Mouse (Mus musculus) heart, embryonic 16.5 days (tissue): ENCODE results near the gene Thoc5. TPM values are rescaled to one million over a fixed set of nuclear protein-coding genes. Genes with fewer than 3 reads are reported as not detected.

ENCODE experiments used
- ATAC-seq: fragments of 200-750 bp; cut with Nextera tagmentation; replicated peaks from 2 replicates; pipeline ENCODE4 v1.8.0; 2017; ENCODE audit warnings: moderate number of reproducible peaks; ENCODE audit not compliant: insufficient read depth, low FRiP score; ENCODE audit errors: extremely low read depth
- H3K27ac ChIP-seq: fragments of 300-500 bp; sonication (generic); 2 replicates; pipeline ENCODE4 v1.5.1; 2014; ENCODE audit warnings: mild to moderate bottlenecking, low read length, control low read depth, moderate library complexity
- H3K27me3 ChIP-seq: fragments of 300-500 bp; sonication (generic); 2 replicates; pipeline ENCODE4 v1.6.1; 2014; ENCODE audit warnings: low read length, mixed read lengths; ENCODE audit not compliant: control insufficient read depth, insufficient read depth
- H3K36me3 ChIP-seq: fragments of 300-500 bp; sonication (generic); 2 replicates; pipeline ENCODE4 v1.6.1; 2014; ENCODE audit not compliant: control insufficient read depth, insufficient read depth
- H3K4me1 ChIP-seq: fragments of 300-500 bp; sonication (generic); 2 replicates; pipeline ENCODE4 v1.6.1; 2014; ENCODE audit warnings: low read length, mixed read lengths; ENCODE audit not compliant: control insufficient read depth, insufficient read depth
- H3K4me2 ChIP-seq: fragments of 300-500 bp; sonication (generic); 2 replicates; pipeline ENCODE4 v1.6.1; 2014; ENCODE audit warnings: low read depth, mild to moderate bottlenecking, control low read depth, low read length
- H3K4me3 ChIP-seq: fragments of 300-500 bp; sonication (generic); 2 replicates; pipeline ENCODE4 v1.5.1; 2014; ENCODE audit warnings: mild to moderate bottlenecking, control low read depth, low read length
- H3K9ac ChIP-seq: fragments of 300-500 bp; sonication (generic); 2 replicates; pipeline ENCODE4 v1.6.1; 2014; ENCODE audit warnings: low read length, control low read depth
- H3K9me3 ChIP-seq: fragments of 300-500 bp; sonication (generic); replicated peaks from 2 replicates; pipeline ENCODE4 v1.6.1; 2016; ENCODE audit warnings: low read length; ENCODE audit not compliant: control insufficient read depth
- WGBS: fragments of 180-500 bp; shearing (Covaris S2); extraction: QIAGEN DNeasy Blood & Tissue Kit; methylation state at CpG from one replicate; pipeline ENCODE4 v1.1.7; 2014; 5-methylcytosine and 5-hydroxymethylcytosine counted together
- polyA plus RNA-seq: library from polyadenylated mRNA; unstranded; fragments of >200 nt; fragmentation: Nextera tagmentation; extraction: Ambion mirVana; gene quantifications from 2 replicates; pipeline ENCODE4 v1.2.1, GENCODE M21; 2015

Thoc5 gene
- polyA plus RNA-seq, 1 experiment from 2014 or later: 25.9 TPM

DNA sequence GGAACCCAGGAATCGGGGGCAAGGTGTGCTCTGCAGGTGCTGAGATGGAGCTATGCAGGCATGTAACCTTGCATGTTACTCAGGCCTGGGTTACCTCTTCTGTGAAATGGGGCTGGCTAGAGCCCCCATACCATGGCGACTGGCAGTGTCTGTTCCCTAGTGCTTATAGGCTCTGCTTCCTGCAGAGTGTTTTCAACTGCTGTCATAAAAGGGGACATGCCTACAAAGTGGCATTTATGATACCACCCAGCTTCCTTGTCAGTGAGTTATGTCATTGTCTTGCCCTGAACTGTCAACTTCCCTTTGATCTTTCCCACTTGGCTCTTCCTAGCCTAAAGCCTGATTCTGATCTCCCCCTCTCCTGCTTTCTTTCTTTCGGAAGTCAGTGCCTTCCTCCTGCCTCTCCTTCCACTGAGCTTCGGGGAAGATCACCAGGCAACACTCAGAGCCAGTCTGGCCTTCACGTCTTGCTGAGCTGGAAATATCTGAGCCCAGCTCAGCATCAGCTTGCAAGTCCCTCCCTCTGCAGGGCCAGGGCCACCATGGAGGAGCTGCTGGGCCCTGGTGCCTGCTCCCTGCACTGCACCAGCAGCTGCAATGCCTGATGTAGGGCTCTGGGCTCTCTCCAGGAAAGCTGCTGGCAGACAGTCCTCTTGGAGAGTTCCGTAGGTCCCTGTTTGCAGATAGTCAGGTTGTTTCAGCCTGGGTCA is 68.1 kb downstream of the Thoc5 start:
- no peak for ATAC-seq
- no peak overlapping the region for H3K4me2 ChIP-seq
- H3K9ac ChIP-seq: no peak overlapping the region
- H3K4me1 ChIP-seq: peaks cover 4% of the 10 kb centered on the region; the same call in 1 of the 2 replicates
- no peak overlapping the region for H3K27ac ChIP-seq
- no peaks in the 10 kb centered on the region; the same call in 1 of the 2 replicates for H3K27me3 ChIP-seq
- no peaks in the 10 kb centered on the region for H3K36me3 ChIP-seq
- H3K9me3 ChIP-seq: no peaks in the 10 kb centered on the region
- 42% methylated on average over 6 of the region's 6 CpGs for whole genome bisulfite sequencing
- no peak overlapping the region for H3K4me3 ChIP-seq

DNA sequence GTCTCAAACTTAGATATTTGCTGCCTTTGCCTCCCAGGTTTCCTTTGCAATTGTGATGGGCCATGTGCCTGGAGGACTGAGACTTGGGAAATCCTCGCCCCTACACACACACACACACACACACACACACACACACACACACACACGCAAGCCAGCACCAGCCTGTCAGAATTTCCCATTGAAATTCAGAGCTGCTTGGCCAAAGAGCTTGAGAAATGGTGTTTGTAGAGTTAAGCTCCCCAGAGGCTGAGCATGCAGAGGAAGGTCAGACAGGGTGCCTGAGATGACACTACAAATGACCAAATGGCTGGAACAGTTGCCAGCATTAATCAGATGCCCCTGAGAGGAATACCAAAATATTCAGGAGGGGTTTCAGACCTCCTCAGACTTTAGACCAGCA is 71.2 kb downstream of the Thoc5 start:
- whole genome bisulfite sequencing: 53% methylated on average over 2 of the region's 2 CpGs
- H3K36me3 ChIP-seq: no peaks in the 10 kb centered on the region

DNA sequence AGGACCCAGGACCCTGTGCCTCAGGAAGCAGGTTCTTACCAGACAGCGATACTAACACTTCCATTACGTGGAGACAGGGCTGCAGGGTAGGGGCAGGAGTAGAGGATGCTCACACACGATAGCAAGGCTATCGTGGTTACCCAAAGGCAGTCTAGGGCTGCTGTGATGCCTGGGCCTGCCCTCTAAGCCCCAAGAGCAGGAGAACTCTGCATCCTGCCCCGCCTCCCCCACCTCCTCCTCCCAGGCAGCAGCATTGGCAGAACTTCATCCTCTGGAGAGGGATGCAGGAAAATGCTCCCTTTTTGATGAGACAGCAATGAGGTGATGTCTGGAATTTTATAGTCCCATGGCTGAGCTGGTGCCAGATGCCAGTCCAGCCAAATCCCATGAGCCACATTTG is 71.8 kb downstream of the Thoc5 start:
- Histone ChIP-seq H3K9ac (no peak overlapping the region), H3K4me2 (no peak overlapping the region)

More for the DNA sequence above, 71.2 kb downstream of the Thoc5 start:
- peaks cover 4% of the 10 kb centered on the region; the same call in 1 of the 2 replicates for H3K4me1 ChIP-seq
- no peaks in the 10 kb centered on the region for H3K9me3 ChIP-seq
- no peak overlapping the region for H3K27ac ChIP-seq
- ATAC-seq: no peak
- no peaks in the 10 kb centered on the region for H3K27me3 ChIP-seq
- H3K9ac ChIP-seq: no peak overlapping the region
- H3K4me2 ChIP-seq: no peak overlapping the region
- no peak overlapping the region for H3K4me3 ChIP-seq

DNA sequence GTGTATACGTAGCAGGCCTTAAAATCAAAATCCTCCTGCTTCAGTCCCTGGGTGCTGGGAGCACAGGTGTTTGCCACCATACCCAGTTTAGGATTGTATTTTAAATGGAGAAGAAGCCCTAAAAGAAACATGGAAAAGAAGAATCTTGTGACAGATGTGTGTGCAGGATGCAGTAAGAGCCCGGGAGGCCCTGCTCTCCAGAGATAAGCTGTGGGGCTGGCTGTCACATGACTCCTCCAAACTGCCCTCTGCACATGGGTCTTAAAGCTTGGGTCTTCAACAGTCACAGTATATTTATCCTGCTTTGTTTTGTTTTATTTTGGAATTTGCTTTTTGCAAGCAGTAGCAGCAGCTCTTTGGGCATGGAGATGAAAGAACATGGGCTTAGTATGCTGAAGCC is 72.4 kb downstream of the Thoc5 start:
- Histone ChIP-seq H3K4me3 (no peak overlapping the region), H3K4me2 (no peak overlapping the region), H3K27ac (no peak overlapping the region), H3K9ac (no peak overlapping the region), H3K27me3 (no peaks in the 10 kb centered on the region), H3K4me1 (peaks cover 4% of the 10 kb centered on the region; the same call in 1 of the 2 replicates), H3K9me3 (no peaks in the 10 kb centered on the region), H3K36me3 (no peaks in the 10 kb centered on the region)
- no peak for ATAC-seq
- WGBS: 33% methylated on average over 2 of the region's 2 CpGs

More for the DNA sequence above, 71.8 kb downstream of the Thoc5 start:
- H3K4me3 ChIP-seq: no peak overlapping the region
- H3K27ac ChIP-seq: no peak overlapping the region
- H3K4me1 ChIP-seq: peaks cover 4% of the 10 kb centered on the region; the same call in 1 of the 2 replicates
- H3K27me3 ChIP-seq: no peaks in the 10 kb centered on the region
- H3K36me3 ChIP-seq: no peaks in the 10 kb centered on the region
- 54% methylated on average over 5 of the region's 5 CpGs for WGBS
- ATAC-seq: no peak
- no peaks in the 10 kb centered on the region for H3K9me3 ChIP-seq

DNA sequence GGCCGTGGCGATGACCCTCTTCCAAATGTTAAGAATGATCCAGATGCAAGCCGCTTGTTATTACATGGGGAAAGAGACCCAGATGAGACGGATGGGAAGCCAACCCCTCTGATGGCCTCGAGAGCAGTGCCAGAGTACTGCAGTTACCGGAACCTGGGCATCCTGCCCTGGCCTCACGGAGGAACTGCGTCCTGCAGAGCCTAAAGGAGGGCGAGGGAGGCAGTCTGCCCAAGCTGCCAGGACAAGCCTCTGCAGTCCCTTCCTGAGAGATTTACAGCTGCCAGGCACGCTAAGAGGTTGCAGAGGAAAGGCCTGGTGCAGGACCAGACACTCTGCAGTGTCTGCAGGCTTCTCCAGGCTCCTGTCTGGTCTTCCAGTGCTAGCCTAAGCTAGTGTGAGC is 73.3 kb downstream of the Thoc5 start:
- no peak for ATAC-seq
- no peaks in the 10 kb centered on the region for H3K27me3 ChIP-seq
- no peak overlapping the region for H3K4me2 ChIP-seq
- H3K27ac ChIP-seq: no peak overlapping the region
- whole genome bisulfite sequencing: 68% methylated on average over 10 of the region's 10 CpGs
- no peak overlapping the region for H3K4me3 ChIP-seq
- H3K9ac ChIP-seq: no peak overlapping the region
- peaks cover 4% of the 10 kb centered on the region; the same call in 1 of the 2 replicates for H3K4me1 ChIP-seq
- H3K9me3 ChIP-seq: no peaks in the 10 kb centered on the region
- no peaks in the 10 kb centered on the region for H3K36me3 ChIP-seq

DNA sequence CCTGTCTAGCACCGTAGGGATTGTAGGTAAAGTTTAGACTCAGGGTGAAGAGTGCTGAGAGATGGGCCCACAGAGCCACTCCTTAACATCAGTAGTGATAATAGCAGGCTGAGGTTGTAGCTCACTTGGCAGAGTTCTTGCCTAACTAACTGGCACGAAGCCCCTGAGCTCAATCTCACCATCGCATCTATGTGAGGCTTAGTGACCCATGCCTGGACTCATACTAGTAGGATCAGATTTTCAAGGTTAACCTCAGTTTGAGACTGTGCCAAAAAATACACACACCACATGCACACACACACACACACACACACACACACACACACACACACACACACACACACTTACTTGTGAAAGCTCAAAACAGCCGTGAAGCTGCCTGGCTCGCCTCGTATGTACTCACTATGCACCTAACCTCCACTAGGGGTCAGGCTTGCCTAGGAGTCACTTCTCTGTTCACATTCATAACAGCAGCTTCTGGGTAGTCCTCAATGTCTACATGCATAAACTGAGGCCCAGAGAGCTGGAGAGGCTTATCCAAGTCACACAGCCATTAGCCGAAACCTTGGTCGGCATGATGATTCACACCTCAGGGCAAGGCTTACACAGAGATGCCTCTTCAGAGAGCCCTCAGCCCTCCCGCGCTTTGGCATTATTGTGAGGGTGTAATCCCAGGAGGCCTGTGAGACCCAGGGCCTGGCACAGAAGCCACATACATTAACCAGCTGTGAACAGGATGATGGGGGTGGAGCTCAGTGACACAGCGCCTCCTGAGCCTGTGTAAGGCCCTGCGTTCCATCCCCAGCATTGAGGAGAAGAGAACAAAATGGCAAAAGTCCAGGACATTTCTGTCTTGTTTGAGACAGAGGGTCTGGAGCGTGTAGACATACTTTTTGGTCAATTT is 78.1 kb downstream of the Thoc5 start:
- H3K27ac ChIP-seq: no peak overlapping the region; the same call in 1 of the 2 replicates
- no peak overlapping the region for H3K4me3 ChIP-seq
- no peak overlapping the region for H3K4me2 ChIP-seq
- WGBS: 51% methylated on average over 13 of the region's 13 CpGs
- H3K36me3 ChIP-seq: no peaks in the 10 kb centered on the region
- H3K9me3 ChIP-seq: no peaks in the 10 kb centered on the region
- no peak overlapping the region for H3K9ac ChIP-seq
- no peaks in the 10 kb centered on the region for H3K27me3 ChIP-seq
- no peak for ATAC-seq
- H3K4me1 ChIP-seq: no peaks in the 10 kb centered on the region

DNA sequence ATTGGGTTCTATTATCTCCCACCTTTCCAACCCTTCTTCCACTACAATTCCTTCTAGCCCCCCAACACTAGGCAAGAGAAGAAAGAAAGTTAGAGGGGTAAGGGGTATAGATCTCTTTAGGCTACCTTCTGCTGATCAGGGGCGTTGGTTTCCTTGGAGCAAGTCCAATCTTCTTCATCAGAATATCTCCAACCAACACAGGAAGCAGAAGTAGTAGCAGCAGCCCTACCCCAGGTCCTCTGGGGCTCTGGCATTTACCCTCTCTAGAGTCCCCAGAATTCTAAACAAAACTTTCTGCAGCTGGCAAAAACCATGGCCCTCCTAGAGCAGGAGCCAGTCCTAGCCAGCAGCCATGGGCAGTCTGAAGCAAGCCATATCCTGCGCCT is 78.7 kb downstream of the Thoc5 start:
- H3K36me3 ChIP-seq: no peaks in the 10 kb centered on the region
- no peak for ATAC-seq
- H3K27ac ChIP-seq: peak overlapping the region; percentile 44; the same call in 1 of the 2 replicates
- H3K4me1 ChIP-seq: no peaks in the 10 kb centered on the region
- H3K4me3 ChIP-seq: no peak overlapping the region
- 78% methylated on average over 2 of the region's 2 CpGs for WGBS
- H3K9me3 ChIP-seq: no peaks in the 10 kb centered on the region
- no peak overlapping the region for H3K4me2 ChIP-seq
- no peak overlapping the region for H3K9ac ChIP-seq
- no peaks in the 10 kb centered on the region for H3K27me3 ChIP-seq

DNA sequence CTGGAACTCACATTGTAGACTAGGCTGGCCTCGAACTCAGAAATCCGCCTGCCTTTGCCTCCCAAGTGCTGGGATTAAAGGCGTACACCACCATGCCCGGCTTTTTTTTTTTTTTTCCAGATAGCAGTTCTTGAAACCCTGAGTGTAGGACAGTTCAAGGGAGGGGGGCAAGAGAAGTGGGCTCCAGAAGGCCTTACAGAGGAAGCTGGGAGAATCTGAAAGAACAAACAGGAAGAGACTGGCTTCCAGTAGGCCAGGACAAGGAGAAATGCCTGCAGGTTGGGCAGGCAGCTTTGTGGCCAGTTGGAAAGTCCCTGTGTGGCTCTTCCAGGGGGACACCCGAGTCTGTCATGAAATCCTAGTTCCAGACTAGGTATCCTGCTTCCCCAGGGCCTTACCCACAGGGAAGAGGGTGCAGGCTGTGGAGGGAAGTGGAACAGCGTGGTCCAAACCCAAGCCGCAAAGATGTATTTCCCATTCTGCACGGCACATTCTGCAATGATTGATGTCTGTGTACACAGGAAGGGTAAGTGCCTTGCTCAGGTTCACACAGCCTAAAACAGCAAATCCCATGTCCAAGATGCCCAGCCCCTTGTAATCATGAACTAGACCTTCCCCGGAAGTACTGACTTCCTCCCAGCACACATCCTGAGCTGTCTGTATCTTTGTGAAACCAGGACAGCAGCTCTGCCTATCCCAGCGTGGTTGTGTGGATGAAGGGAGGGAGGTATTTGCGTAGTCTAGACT is 79.4 kb downstream of the Thoc5 start:
- peak; percentile 50; the same call in 1 of the 2 replicates for ATAC-seq
- no peak overlapping the region for H3K4me2 ChIP-seq
- H3K9me3 ChIP-seq: no peaks in the 10 kb centered on the region
- H3K4me1 ChIP-seq: no peaks in the 10 kb centered on the region
- 56% methylated on average over 11 of the region's 11 CpGs for WGBS
- H3K27me3 ChIP-seq: no peaks in the 10 kb centered on the region
- H3K36me3 ChIP-seq: no peaks in the 10 kb centered on the region
- no peak overlapping the region for H3K9ac ChIP-seq
- H3K27ac ChIP-seq: peak overlapping the region; percentile 68
- H3K4me3 ChIP-seq: no peak overlapping the region
